Mouse (Mus musculus) cerebellum, adult 11 months (tissue): ENCODE results near the gene Gtsf1.

Experiments
- DNase-seq: peaks from one replicate; pipeline ENCODE4 v3.0.0; 2022

The Gtsf1 gene

DNA sequence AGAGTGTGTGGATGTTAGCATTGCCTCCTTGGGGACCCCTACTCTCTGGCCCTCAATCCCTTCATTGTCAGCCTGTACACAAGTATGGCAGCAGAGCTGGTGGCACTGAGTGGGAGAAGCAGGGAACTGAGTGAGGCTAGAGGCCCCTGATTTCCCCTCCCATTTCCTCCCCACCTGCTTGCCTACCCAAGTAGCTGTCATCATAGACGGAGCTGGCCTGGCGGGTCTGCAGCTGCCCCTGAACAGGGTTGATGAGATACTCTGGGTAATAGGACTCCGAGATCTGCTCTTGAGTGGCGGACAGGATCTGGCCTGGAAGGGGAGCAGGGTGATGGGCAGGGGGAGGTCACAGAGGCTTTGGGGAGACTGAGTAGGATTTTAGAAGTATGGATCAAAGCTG is 74.1 kb downstream of the Gtsf1 start:
- DNase-seq, result no peak

DNA sequence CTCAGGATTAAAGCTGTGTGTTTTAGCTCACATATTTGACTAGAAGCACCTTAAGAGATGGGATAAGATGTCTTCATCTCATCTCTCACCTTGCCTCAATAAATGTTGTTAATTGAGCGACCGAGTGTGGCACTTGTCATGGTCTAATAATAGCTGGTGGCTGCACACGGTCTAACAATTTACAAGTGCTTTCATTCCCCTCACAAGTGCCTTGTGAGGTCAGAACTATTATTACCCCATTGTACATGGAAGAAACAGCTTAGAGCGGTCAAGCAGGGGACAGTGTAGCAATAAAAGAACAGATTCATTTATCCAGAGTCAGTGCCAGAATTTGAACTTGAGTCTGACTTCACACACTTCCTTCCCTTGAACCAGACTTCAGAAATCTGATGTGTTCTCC is 74.8 kb downstream of the Gtsf1 start:
- DNase-seq, result no peak

DNA sequence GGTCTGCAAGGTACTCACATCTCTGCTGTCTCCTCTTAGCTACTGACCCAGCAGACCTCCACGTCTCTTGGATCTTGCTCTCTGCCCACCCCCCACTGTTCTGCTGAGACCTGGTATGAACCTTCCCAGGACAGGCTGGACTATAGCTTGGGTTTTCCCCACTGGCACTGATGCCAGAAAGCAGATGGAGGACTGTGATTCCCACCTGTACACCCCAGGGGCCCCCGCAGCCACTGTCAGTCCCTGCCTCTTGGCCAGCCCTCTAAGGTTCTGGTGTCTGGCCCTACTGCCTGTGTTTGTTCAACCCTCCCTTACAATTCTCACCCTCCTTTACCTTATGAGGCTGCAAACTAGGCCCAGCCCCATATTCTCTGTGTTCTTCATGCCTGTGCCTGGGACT is 75.6 kb downstream of the Gtsf1 start:
- DNase-seq, result peak; percentile 77

DNA sequence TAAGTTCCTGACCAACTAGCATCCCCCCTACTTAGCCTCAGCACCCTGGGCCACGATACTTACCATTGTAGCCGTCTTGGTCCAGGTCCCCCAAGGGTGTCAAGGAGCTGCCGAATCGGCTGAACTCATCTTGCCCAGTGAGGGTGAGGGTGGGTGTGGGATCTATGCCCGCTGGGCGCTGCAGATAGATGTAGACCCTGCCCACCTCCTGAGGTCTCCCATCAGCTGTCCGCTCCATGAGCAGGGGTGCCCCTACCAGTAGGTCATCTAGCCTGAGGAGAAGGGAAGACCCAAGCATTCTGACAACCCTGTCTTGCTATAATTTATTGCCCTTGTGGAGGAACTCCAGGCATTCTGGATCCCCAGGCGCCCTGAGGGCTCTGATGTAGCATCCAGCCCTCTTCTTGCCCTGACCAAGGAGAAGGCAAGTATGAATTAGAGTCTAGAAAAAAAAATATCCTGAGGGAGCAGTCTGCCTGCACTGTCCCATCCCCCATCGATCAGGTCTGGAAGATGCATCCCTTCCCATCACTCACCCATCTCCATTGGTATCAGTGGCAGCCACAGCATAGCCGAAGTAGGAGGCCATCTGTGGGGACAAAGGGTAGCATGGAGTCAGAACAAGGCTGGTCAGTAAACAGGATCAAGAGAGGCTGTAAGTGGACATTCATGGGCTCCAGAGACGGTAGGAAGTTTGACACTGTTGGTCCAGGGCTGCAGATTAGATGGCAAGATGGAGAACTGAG is 76.6 kb downstream of the Gtsf1 start:
- no peak for DNase-seq

DNA sequence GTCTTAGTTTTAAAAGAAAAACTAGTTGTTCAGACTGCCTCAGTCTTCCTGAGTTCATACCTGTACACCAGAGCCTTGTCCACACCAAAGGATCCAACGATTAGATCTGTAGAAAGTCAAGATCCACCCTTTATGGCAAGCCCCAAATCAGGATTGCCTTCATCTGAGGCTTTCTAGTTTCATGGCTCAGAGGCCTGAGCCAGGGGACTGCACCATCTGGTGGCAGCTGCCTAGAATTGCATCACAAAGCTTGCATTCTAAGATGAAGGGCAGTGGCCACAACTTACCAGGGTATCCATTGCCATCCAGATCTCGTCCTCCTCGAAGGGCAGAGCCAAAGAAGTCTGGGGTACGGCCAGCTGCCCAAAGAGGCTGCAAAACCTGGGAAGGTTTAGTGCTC is 77.4 kb downstream of the Gtsf1 start:
- DNase-seq, result peak; percentile 42
